Mouse (Mus musculus) liver, postnatal 0 days (tissue): ENCODE measurements around the gene Gm8300. TPM values are rescaled to one million over a fixed set of nuclear protein-coding genes. Genes with fewer than 3 reads are reported as not detected.
"Not testable (repeated sequence)": the region's sequence is repeated elsewhere in the genome, so short reads cannot be mapped to it uniquely, and the experiment has no call there.

ENCODE experiments used
- ATAC-seq: fragments of 200-750 bp; cut with Nextera tagmentation; 2 replicates; pipeline ENCODE4 v1.8.0; 2017; ENCODE audit warnings: mild to moderate bottlenecking, moderate library complexity
- DNase-seq: peaks from one replicate; pipeline ENCODE4 v3.0.0-alpha.2; 2016
- H3K27ac ChIP-seq: fragments of 300-500 bp; sonication (generic); 2 replicates; pipeline ENCODE4 v1.5.1; 2014; ENCODE audit warnings: antibody characterized with exemption, moderate library complexity, mild to moderate bottlenecking, low read depth
- H3K27me3 ChIP-seq: fragments of 300-500 bp; sonication (generic); 2 replicates; pipeline ENCODE4 v1.6.1; 2014; ENCODE audit warnings: low read length, control low read depth, mixed read lengths; ENCODE audit not compliant: insufficient read depth
- H3K36me3 ChIP-seq: fragments of 300-500 bp; sonication (generic); replicated peaks from 2 replicates; pipeline ENCODE4 v1.6.1; 2014; ENCODE audit warnings: mild to moderate bottlenecking, control low read depth, low read length, moderate library complexity, mixed read lengths; ENCODE audit not compliant: insufficient read depth
- H3K4me1 ChIP-seq: fragments of 300-500 bp; sonication (generic); 2 replicates; pipeline ENCODE4 v1.6.1; 2014; ENCODE audit warnings: antibody characterized with exemption, mild to moderate bottlenecking, control low read depth; ENCODE audit not compliant: insufficient read depth
- H3K4me2 ChIP-seq: fragments of 300-500 bp; sonication (generic); 2 replicates; pipeline ENCODE4 v1.6.1; 2014; ENCODE audit warnings: low read depth, mild to moderate bottlenecking, low read length, moderate library complexity, mixed read lengths
- H3K4me3 ChIP-seq: fragments of 300-500 bp; sonication (generic); 2 replicates; pipeline ENCODE4 v1.5.1; 2014; ENCODE audit warnings: low read depth, low read length
- H3K9ac ChIP-seq: fragments of 300-500 bp; sonication (generic); replicated peaks from 2 replicates; pipeline ENCODE4 v1.6.1; 2014; ENCODE audit warnings: mild to moderate bottlenecking, moderate library complexity
- H3K9me3 ChIP-seq: fragments of 300-500 bp; sonication (generic); 2 replicates; pipeline ENCODE4 v1.6.1; 2016; ENCODE audit warnings: mild to moderate bottlenecking, control low read depth, low read length, mixed read lengths
- CTCF ChIP-seq: sonication (generic); IDR thresholded peaks from 2 replicates; pipeline ENCODE4 v1.5.1; 2016; ENCODE audit warnings: antibody characterized with exemption, low read depth
- EP300 ChIP-seq: IDR thresholded peaks from 2 replicates; pipeline ENCODE4 v1.6.1; 2016; ENCODE audit warnings: antibody characterized with exemption, low read depth, mild to moderate bottlenecking
- WGBS: fragments of 180-500 bp; shearing (Covaris S2); extraction: QIAGEN DNeasy Blood & Tissue Kit; methylation state at CpG from one replicate; pipeline ENCODE4 v1.1.7; 2014; ENCODE audit not compliant: insufficient replicate concordance; 5-methylcytosine and 5-hydroxymethylcytosine counted together
- polyA plus RNA-seq: library from polyadenylated mRNA; unstranded; fragments of >200 nt; fragmentation: Nextera tagmentation; extraction: Ambion mirVana; gene quantifications from 2 replicates; pipeline ENCODE4 v1.2.1, GENCODE M21; 2015

The Gm8300 gene
- polyA plus RNA-seq, 1 experiment from 2014 or later, result not detected

DNA sequence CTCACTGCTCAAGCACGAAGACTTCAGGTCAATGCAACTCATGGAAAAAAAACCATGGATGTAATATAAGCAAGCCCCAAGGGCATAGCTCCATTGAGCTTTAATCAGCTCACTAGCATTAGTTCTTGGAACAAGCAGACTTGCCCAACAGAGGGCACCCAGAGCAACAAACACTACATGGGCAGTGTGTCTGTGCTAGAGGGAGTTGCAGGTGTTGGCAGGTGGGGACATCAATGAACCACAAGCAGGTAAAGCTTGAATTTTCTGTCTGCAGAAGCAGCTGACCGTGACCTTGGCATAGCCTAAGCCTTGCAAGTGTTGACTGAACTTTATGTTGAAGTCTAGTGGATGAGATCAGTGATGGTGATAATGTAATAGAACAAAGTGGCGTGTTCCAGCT is 39.4 kb upstream of the Gm8300 start:
- TF ChIP-seq CTCF, result no peak
- TF ChIP-seq EP300, result no peak
- Histone ChIP-seq H3K4me3 (no peak overlapping the region), H3K36me3 (no peaks in the 10 kb centered on the region), H3K27ac (no peak overlapping the region), H3K4me2 (no peak overlapping the region), H3K27me3 (no peaks in the 10 kb centered on the region), H3K9me3 (no peaks in the 10 kb centered on the region), H3K9ac (no peak overlapping the region), H3K4me1 (peaks cover 15% of the 10 kb centered on the region)
- 66% methylated on average over 3 of the region's 3 CpGs for WGBS
- DNase-seq, result no peak
- ATAC-seq, result no peak

DNA sequence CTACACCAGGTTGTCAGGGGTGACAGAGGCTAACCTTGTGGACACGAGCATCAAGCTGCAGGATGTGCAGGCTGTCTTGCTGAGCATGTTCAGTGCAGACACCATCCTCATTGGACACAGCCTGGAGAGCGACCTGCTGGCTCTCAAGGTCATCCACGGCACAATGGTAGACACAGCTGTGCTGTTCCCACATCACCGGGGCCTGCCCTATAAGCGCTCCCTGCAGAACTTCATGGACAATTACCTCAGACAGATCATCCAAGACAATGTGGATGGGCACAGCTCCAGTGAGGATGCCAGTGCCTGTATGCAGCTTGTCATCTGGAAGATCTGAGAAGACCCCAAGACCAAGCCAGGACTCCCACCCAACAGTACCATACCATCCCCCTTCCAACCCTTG is 31.6 kb upstream of the Gm8300 start:
- not testable (repeated sequence) for ATAC-seq

DNA sequence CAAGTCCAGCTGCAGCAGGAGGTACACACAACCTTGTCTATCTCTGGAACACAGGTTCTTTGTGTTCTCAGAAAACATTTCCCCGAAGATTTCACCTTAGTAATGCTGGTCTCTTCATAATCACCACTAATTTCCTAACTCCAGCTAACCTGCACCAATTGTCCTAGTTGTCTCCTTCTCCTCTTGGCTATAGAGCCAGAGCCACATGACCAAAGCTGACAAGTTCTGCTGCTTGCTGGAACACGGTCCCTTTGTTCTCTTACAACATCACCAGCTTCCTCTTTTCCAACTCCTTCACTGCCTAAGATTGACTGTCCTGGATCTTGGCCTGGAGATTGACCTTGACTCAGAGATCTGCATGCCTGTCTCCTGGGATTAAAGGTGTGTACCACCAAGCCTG is 25.4 kb upstream of the Gm8300 start:
- H3K27ac ChIP-seq, H3K36me3 ChIP-seq, ATAC-seq, H3K4me1 ChIP-seq, H3K4me2 ChIP-seq, H3K4me3 ChIP-seq, DNase-seq, H3K27me3 ChIP-seq, H3K9ac ChIP-seq, H3K9me3 ChIP-seq: not testable (repeated sequence)
- 26% methylated on average over 2 of the region's 2 CpGs for WGBS

More for the DNA sequence above, 31.6 kb upstream of the Gm8300 start:
- H3K9ac ChIP-seq, H3K4me2 ChIP-seq, H3K36me3 ChIP-seq, H3K27me3 ChIP-seq, H3K27ac ChIP-seq, H3K4me1 ChIP-seq, H3K9me3 ChIP-seq, DNase-seq, H3K4me3 ChIP-seq: not testable (repeated sequence)
- 77% methylated on average over 5 of the region's 5 CpGs for WGBS

DNA sequence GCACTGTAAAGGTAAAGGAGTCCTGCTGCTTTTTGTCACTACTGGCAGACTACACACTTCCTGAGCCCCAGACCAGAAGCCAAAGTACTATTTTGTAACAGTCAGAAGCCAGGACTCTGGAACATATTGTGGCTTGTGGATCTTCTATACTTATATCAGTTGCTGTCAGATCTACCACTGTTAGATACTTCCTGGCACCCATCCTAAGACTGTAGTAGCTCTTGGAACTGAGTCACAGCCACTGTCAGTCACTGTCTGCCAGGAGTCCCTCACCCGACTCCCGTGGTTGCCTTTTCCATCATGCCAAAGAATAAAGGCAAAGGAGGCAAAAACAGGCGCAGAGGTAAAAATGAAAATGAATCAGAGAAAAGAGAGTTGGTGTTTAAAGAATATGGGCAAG is 19.7 kb upstream of the Gm8300 start, which contains the start of gene Gm5788:
Gm5788 (plus strand) TSS at position 301 of the 400 bp plus-strand sequence.
- not testable (repeated sequence) for DNase-seq, ATAC-seq, H3K9ac ChIP-seq, H3K36me3 ChIP-seq, H3K4me1 ChIP-seq, H3K9me3 ChIP-seq, H3K27ac ChIP-seq, H3K27me3 ChIP-seq, H3K4me3 ChIP-seq, H3K4me2 ChIP-seq
- WGBS, result 73% methylated on average over 2 of the region's 3 CpGs

DNA sequence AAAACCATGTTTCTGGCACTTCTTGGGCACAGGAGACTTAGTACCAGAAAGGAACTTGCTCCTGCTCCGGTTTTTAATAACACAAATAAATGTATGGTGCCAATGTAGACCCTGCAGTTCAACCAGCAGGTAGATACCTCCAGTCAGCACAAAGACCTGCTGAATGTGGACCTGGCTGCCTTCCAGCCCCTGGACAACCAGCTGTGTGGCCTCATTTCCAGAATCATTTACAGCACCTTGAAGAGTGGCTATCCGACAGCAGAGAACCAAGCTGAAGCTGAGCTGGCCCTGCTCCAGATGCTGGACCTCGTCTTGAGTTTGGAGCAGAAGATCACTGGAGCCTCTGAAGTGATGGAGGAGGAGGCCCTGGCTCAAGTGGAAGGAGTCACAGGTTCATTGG is 5.5 kb downstream of the Gm8300 start:
- H3K9ac ChIP-seq, H3K4me2 ChIP-seq, H3K4me1 ChIP-seq, H3K27me3 ChIP-seq, H3K36me3 ChIP-seq, H3K27ac ChIP-seq, ATAC-seq, H3K9me3 ChIP-seq, DNase-seq, H3K4me3 ChIP-seq: not testable (repeated sequence)
- 64% methylated on average over 3 of the region's 3 CpGs for WGBS

DNA sequence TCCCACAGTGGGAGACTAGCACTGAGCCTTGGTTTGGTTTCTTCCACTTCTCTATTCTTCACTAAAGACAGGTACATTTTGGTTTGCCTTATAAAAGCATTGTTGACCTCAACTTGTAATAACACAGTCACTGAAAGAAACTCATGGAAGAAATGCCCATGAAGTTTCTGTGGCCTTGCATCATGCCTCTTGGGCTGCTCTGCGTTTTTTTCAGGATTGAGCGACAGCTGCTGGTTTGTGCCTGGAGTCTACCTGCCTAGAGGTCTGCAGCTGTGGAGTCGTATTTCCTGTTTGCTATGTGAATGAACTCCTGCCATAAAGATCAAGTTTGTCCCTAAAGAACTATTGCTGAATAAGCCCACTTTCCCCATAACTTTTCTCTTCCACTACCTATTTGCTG is 29.8 kb downstream of the Gm8300 start:
- no peak for DNase-seq
- H3K9ac ChIP-seq, result no peak overlapping the region
- no peaks in the 10 kb centered on the region for H3K4me1 ChIP-seq
- no peak overlapping the region for H3K4me2 ChIP-seq
- ATAC-seq, result no peak
- H3K27me3 ChIP-seq, result no peaks in the 10 kb centered on the region
- no peaks in the 10 kb centered on the region for H3K9me3 ChIP-seq
- TF ChIP-seq EP300 (no peak), CTCF (no peak)
- H3K4me3 ChIP-seq, result no peak overlapping the region
- WGBS, result 56% methylated on average over 3 of the region's 3 CpGs
- no peak overlapping the region for H3K27ac ChIP-seq
- H3K36me3 ChIP-seq, result no peaks in the 10 kb centered on the region

DNA sequence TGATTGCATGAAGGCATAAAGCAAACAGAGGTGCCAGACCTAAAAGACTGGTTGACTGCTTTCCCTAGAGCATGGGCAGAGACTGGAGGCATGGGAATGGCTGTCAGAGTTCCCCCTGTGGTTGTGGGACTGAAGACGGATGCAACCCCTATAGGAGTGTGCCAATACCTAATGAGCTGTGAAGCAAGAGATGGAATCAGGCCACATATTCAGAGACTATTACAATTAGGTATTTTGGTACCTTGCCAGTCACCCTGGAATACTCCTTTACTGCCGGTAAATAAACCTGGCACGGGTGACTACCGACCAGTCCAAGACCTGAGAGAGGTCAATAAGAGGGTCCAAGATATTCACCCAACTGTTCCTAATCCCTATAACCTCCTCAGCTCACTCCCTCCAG is 36.5 kb downstream of the Gm8300 start:
- ATAC-seq, result not testable (repeated sequence)

More for the DNA sequence above, 36.5 kb downstream of the Gm8300 start:
- H3K4me1 ChIP-seq, H3K4me3 ChIP-seq, H3K9ac ChIP-seq, H3K4me2 ChIP-seq, DNase-seq, H3K27me3 ChIP-seq, H3K36me3 ChIP-seq, H3K9me3 ChIP-seq, H3K27ac ChIP-seq: not testable (repeated sequence)
- 89% methylated on average over 4 of the region's 4 CpGs for WGBS

Other genes starting within 250 kb of the Gm8300 start
- 8.2 and 8.9 TPM in 2 replicates for gene Vipas39, start 248.1 kb upstream of the Gm8300 start, polyA plus RNA-seq
- gene Ahsa1, start 247.8 kb upstream of the Gm8300 start, polyA plus RNA-seq, result 89.4 and 91.5 TPM in 2 replicates
- 0.08 and 0.17 TPM in 2 replicates for gene Ism2, start 214.6 kb upstream of the Gm8300 start, polyA plus RNA-seq
- gene Sptlc2, start 126.0 kb upstream of the Gm8300 start, polyA plus RNA-seq, result 39.5 and 42.3 TPM in 2 replicates
- 132 and 146 TPM in 2 replicates for gene Slirp, start 70.4 kb upstream of the Gm8300 start, polyA plus RNA-seq
- 10.1 and 13.1 TPM in 2 replicates for gene Alkbh1, start 70.3 kb upstream of the Gm8300 start, polyA plus RNA-seq
- 41.3 and 42.0 TPM in 2 replicates for gene Snw1, start 42.0 kb upstream of the Gm8300 start, polyA plus RNA-seq
- not detected in 2 replicates for gene Gm5788, start 19.6 kb upstream of the Gm8300 start, polyA plus RNA-seq
- not detected in 2 replicates for gene Oog1, start 88.4 kb downstream of the Gm8300 start, polyA plus RNA-seq
- gene Gm4027, start 104.6 kb downstream of the Gm8300 start, polyA plus RNA-seq, result not detected in 2 replicates
- not detected in 2 replicates for gene Gm16381, start 130.3 kb downstream of the Gm8300 start, polyA plus RNA-seq